Mouse (Mus musculus) mouse embryonic stem cell (cell line): Measurements from ENCODE around the gene Fat3.

Experiments used
- in situ Hi-C, 2 experiments: fragments of 300-500 bp; cut with MboI; formaldehyde crosslinking; loops; 1 replicate in 1 of 2; 3 replicates in 1 of 2; pipeline ENCODE4 v1.14.3; 2019 to 2020; ENCODE audit warnings: low sequenced_read_pairs in 2 of 2, low pct_unique_long_range_greater_than_20kb in 1 of 2, mixed read lengths in 1 of 2; ENCODE audit not compliant: unreplicated experiment in 1 of 2

Gene Fat3

DNA sequence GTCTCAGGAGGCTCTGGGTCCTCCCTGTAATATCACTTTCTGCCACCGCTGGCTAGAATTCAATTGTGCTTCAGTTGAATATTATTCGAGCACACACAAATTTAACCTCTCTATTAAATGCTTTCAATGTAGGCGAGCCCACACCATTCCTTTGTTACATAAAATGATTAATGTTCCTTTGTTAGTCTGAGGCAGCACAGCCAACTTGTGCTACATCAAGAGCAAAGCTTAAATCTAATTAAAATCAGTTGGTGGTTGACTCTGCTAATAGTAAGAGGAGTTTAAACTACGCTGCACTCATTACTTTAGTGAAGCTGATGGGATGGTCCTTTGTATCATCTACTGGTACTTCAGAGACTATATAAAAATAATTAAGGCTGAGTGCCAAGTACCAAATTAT, 506.9 kb downstream of the Fat3 start:
- in situ Hi-C loops, result no loop called here

- in situ Hi-C loops, result no loop called here
Measured at GRCm38 (mm10) chr9:15992158-15992846, 508.8 kb downstream of the Fat3 start.

- in situ Hi-C loops, result no loop called here
Measured at GRCm38 (mm10) chr9:15978317-15978716, 522.8 kb downstream of the Fat3 start.

DNA sequence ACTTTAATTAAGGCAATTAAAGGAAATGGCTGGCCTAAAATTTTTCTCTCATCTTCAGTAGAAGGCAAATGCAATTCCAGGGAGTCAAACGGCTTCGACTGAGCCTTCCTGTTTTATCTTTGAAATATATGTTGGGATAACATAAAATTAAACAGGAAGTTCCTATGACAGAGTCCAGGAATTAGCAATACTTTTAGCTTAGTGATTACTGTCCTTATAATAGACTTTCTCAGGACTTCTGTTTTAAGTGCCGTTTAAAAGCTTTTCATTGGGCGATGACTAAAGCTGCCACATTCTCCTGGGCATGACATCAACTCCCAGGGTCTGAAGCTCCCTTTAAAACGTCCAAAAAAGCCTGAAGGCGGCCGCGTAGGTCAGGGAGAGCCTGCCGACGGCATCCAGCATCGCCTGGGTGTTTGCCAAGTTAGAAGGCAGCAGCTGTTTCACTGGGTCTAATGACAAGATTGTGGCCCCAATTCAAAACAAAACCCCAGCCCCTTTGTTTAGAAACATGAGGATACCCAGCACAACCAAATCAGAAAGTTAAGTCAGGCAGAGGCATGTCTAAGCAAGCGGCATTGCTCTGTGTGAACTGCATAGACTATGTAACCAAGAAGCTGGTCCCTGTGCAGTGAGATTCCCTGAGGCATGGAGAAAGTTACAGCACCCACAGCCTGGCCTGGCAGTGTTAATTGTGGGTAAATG, 524.0 kb downstream of the Fat3 start:
- in situ Hi-C loops, result no loop called here

GRCm38 (mm10) chr9:15975999-15976398, 525.1 kb downstream of the Fat3 start:
- in situ Hi-C loops, result no loop called here

DNA sequence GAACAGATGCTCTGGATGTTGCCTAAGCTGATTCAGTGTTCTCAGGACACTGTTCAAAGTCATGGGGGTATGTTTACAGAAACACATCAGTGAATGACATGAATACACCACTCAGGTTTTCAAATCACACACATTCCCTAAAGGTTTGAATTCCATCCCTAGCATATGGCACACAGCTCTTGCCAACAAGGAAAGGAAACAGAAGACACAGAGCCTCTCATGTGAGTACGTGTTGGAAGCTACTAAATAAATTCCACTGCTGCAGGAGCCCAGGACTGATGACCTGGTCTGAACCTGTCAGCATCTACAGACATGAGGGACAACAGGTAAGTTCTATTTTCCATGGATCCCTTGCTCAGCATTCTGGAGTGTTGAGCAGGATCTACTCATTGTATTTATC, 528.9 kb downstream of the Fat3 start:
- in situ Hi-C loops, result no loop called here

DNA sequence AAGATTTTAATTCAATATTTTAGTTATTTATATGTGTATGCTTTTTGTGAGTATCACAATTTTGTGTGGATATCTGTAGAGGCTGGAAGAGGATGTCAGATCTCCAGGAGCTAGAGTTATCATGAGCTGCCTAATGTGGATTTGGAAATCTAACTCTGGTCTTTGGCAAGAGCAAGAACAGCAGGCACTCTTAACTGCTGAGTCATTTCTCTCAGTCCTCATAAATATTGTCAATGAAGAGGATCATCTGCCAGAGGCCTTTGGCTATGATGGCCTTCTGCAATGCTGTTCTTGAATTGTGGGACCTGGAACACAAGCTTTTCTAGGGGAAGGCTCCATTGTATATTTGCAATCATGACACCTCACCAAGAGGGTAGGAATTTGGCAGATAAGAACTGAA, 529.7 kb downstream of the Fat3 start:
- in situ Hi-C loops, result no loop called here

DNA sequence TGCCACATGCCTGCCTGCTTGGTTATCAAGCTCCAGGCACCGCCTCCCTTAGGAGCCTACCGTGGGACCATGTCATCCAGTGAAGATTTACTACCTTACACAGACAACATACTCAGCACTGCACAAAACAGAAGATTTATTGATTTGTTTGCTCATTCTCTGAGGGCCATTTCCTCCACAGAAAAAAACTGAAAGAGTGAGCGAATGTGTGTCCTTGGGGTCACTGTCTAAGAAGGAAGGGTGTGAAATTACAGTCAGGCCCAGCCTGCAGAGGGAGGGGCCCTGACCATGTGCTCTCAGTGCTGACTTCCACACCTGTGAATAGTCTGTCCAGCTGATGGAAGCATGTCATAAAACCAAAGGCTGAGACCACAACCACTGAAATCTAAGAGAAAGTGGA, 536.9 kb downstream of the Fat3 start:
- in situ Hi-C loops, result no loop called here

GRCm38 (mm10) chr9:15962886-15963285, 538.2 kb downstream of the Fat3 start:
- in situ Hi-C loops, result no loop called here

DNA sequence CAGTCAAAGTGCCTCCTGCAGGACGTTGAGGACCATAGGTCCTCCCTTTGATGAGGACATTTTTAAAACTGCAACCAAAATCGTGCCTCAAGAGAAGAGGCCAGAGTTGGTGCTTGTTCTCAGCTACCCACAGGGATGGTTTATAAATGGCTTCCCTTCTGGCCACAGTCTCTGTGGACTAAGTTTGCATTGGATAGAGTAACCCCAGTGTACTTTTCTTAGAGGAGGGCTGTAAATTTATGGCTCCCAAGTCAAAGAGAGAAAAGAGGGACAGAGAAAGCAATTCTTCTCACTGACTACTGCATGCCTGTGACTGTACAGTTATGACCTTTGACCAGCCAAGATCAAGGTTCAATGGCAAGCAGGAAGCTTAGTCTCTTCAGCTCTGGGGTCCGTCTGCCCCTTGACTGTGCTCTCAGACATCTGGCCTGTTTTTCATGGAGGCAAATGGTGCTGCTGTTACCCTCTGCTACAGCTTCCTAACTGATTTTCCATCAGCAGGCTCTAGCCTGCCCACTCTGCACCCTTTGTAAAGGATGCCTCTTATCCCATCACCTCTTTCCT, 542.8 kb downstream of the Fat3 start:
- in situ Hi-C loops, result no loop called here

DNA sequence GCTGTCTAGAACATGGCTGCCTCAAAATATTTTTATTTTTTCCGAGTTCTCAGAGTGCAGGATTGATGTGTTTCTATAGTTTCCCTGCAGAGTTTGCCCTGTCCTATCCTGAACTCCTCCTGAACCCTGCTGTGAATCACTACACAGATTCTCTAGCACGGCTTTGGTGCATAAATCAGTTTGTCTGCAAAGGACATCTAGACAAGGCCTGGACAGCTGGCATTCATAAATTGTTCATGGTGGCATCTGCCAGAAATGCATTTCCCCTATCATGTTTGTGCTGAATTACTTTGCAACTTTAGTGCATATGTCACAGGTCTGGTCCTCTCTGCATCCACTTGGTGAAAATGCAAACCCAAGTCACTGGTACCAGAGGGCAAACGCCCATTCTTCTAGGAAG, 543.3 kb downstream of the Fat3 start:
- in situ Hi-C loops, result no loop called here

- in situ Hi-C loops, result no loop called here
Measured at GRCm38 (mm10) chr9:15955147-15955782, 545.8 kb downstream of the Fat3 start.

- in situ Hi-C loops, result no loop called here
Measured at GRCm38 (mm10) chr9:15954338-15954704, 546.8 kb downstream of the Fat3 start.

GRCm38 (mm10) chr9:15953585-15954337, 547.3 kb downstream of the Fat3 start:
- in situ Hi-C loops, result no loop called here

- in situ Hi-C loops, result no loop called here
Measured at GRCm38 (mm10) chr9:15948086-15948485, 553.0 kb downstream of the Fat3 start.

DNA sequence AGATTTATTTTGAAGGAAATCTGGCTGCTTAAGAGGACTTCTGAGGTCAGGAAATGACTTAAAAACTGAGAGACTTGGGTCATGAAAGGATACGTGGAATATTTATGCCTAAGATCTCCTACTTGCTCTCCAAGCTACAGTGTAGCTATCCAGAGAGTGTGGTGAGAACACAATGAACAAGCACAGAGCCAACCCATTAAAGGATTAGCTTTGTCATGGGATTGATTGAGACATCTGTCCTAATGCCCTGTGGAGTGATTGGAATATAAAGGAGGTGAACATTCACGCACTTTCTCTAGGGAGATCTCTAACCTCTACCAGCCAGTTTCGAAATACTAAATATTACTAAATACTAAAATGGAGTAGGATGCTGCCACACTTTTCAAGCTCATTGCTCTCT, 556.9 kb downstream of the Fat3 start:
- in situ Hi-C loops, result no loop called here

- in situ Hi-C loops, result no loop called here
Measured at GRCm38 (mm10) chr9:15943486-15944153, 557.5 kb downstream of the Fat3 start.

DNA sequence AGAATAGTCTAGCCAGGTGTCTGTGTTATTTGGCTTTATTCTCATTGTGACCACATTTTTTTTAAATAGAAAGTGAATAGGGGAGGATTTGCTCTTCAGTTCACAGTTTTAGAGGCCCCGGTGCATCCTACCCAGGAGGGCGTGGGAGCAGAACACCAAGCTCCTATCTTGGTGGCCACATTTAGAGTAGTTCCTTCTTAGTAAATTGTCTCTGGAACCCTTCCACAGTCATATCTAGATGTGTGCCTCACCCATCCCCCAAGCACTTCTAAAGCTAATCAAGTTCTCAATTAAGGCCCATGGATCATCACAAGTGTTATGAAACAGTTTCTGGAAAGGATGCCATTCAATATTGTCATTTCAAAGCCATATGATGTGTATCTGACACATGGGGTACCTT, 559.3 kb downstream of the Fat3 start:
- in situ Hi-C loops, result no loop called here
